Mouse (Mus musculus): ENCODE measurements at regions not wholly inside any gene's neighbourhood (a gene's known extent, or its start where the extent isn't known, plus 50 kb on each side); places are given as distances from the start of the nearest gene placed in this dataset.

GRCm38 (mm10) chr7:134525041-134525440, 139.6 kb upstream of the D7Ertd443e start:
- 90% methylated on average over 1 of the region's 1 CpGs for WGBS
- Histone ChIP-seq H3K27me3 (ENCODE audit: control insufficient read depth, insufficient read depth, low read length) (no peaks in the 10 kb centered on the region), H3K27ac (ENCODE audit: control insufficient read depth, insufficient read depth, low read length) (no peak overlapping the region), H3K4me3 (ENCODE audit: control insufficient read depth, insufficient read depth, low read length) (no peak overlapping the region), H3K36me3 (ENCODE audit: control insufficient read depth, insufficient read depth, low read length) (no peaks in the 10 kb centered on the region), H3K4me1 (replicated peaks; ENCODE audit: control insufficient read depth, insufficient read depth, low read length) (no peaks in the 10 kb centered on the region)
- no peak for TF ChIP-seq POLR2A (IDR thresholded peaks at IDR 0.05; ENCODE audit: control insufficient read depth, extremely low read depth, insufficient read depth, low read length, poor library complexity)
- TF ChIP-seq CTCF (IDR thresholded peaks at IDR 0.05; ENCODE audit: borderline replicate concordance, control insufficient read depth, extremely low read depth, insufficient read depth, low read length, poor library complexity), result no peak
- no peak for DNase-seq

GRCm38 (mm10) chr7:134525461-134525860, 140.0 kb upstream of the D7Ertd443e start:
- Histone ChIP-seq H3K4me1 (replicated peaks; ENCODE audit: control insufficient read depth, insufficient read depth, low read length) (no peaks in the 10 kb centered on the region), H3K36me3 (ENCODE audit: control insufficient read depth, insufficient read depth, low read length) (no peaks in the 10 kb centered on the region), H3K27ac (ENCODE audit: control insufficient read depth, insufficient read depth, low read length) (no peak overlapping the region), H3K27me3 (ENCODE audit: control insufficient read depth, insufficient read depth, low read length) (no peaks in the 10 kb centered on the region), H3K4me3 (ENCODE audit: control insufficient read depth, insufficient read depth, low read length) (no peak overlapping the region)
- no peak for DNase-seq
- WGBS, result 100% methylated on average over 2 of the region's 2 CpGs
- TF ChIP-seq CTCF (IDR thresholded peaks at IDR 0.05; ENCODE audit: borderline replicate concordance, control insufficient read depth, extremely low read depth, insufficient read depth, low read length, poor library complexity) (no peak), POLR2A (IDR thresholded peaks at IDR 0.05; ENCODE audit: control insufficient read depth, extremely low read depth, insufficient read depth, low read length, poor library complexity) (no peak)

- TF ChIP-seq POLR2A (IDR thresholded peaks at IDR 0.05; ENCODE audit: control insufficient read depth, extremely low read depth, insufficient read depth, low read length, poor library complexity) (no peak), CTCF (IDR thresholded peaks at IDR 0.05; ENCODE audit: borderline replicate concordance, control insufficient read depth, extremely low read depth, insufficient read depth, low read length, poor library complexity) (no peak)
- H3K4me3 ChIP-seq (ENCODE audit: control insufficient read depth, insufficient read depth, low read length), result no peak overlapping the region
- no peak overlapping the region for H3K27ac ChIP-seq (ENCODE audit: control insufficient read depth, insufficient read depth, low read length)
- DNase-seq, result no peak
- H3K36me3 ChIP-seq (ENCODE audit: control insufficient read depth, insufficient read depth, low read length), result no peaks in the 10 kb centered on the region
- no peaks in the 10 kb centered on the region for H3K4me1 ChIP-seq (replicated peaks; ENCODE audit: control insufficient read depth, insufficient read depth, low read length)
- WGBS, result 96% methylated on average over 2 of the region's 2 CpGs
- no peaks in the 10 kb centered on the region for H3K27me3 ChIP-seq (ENCODE audit: control insufficient read depth, insufficient read depth, low read length)
Observed at GRCm38 (mm10) chr7:134527351-134527750, 141.9 kb upstream of the D7Ertd443e start.

- H3K27me3 ChIP-seq (ENCODE audit: control insufficient read depth, insufficient read depth, low read length), result no peaks in the 10 kb centered on the region
- no peaks in the 10 kb centered on the region for H3K36me3 ChIP-seq (ENCODE audit: control insufficient read depth, insufficient read depth, low read length)
- H3K27ac ChIP-seq (ENCODE audit: control insufficient read depth, insufficient read depth, low read length), result no peak overlapping the region
- no peak for DNase-seq
- no peaks in the 10 kb centered on the region for H3K4me1 ChIP-seq (replicated peaks; ENCODE audit: control insufficient read depth, insufficient read depth, low read length)
- no peak for TF ChIP-seq CTCF (IDR thresholded peaks at IDR 0.05; ENCODE audit: borderline replicate concordance, control insufficient read depth, extremely low read depth, insufficient read depth, low read length, poor library complexity)
- no peak for TF ChIP-seq POLR2A (IDR thresholded peaks at IDR 0.05; ENCODE audit: control insufficient read depth, extremely low read depth, insufficient read depth, low read length, poor library complexity)
- H3K4me3 ChIP-seq (ENCODE audit: control insufficient read depth, insufficient read depth, low read length), result no peak overlapping the region
- WGBS, result 89% methylated on average over 3 of the region's 3 CpGs
Observed at GRCm38 (mm10) chr7:134528026-134528425, 142.4 kb upstream of the Dock1 start.

GRCm38 (mm10) chr7:134534821-134535220, 135.6 kb upstream of the Dock1 start:
- Histone ChIP-seq H3K27ac (ENCODE audit: control insufficient read depth, insufficient read depth, low read length) (no peak overlapping the region), H3K36me3 (ENCODE audit: control insufficient read depth, insufficient read depth, low read length) (no peaks in the 10 kb centered on the region), H3K4me1 (replicated peaks; ENCODE audit: control insufficient read depth, insufficient read depth, low read length) (no peaks in the 10 kb centered on the region), H3K4me3 (ENCODE audit: control insufficient read depth, insufficient read depth, low read length) (no peak overlapping the region), H3K27me3 (ENCODE audit: control insufficient read depth, insufficient read depth, low read length) (no peaks in the 10 kb centered on the region)
- TF ChIP-seq POLR2A (IDR thresholded peaks at IDR 0.05; ENCODE audit: control insufficient read depth, extremely low read depth, insufficient read depth, low read length, poor library complexity) (no peak), CTCF (IDR thresholded peaks at IDR 0.05; ENCODE audit: borderline replicate concordance, control insufficient read depth, extremely low read depth, insufficient read depth, low read length, poor library complexity) (no peak)
- no peak for DNase-seq
- 87% methylated on average over 4 of the region's 4 CpGs for WGBS

GRCm38 (mm10) chr7:134541699-134542098, 128.8 kb upstream of the Dock1 start:
- Histone ChIP-seq H3K27me3 (ENCODE audit: control insufficient read depth, insufficient read depth, low read length) (no peaks in the 10 kb centered on the region), H3K36me3 (ENCODE audit: control insufficient read depth, insufficient read depth, low read length) (no peaks in the 10 kb centered on the region), H3K27ac (ENCODE audit: control insufficient read depth, insufficient read depth, low read length) (no peak overlapping the region), H3K4me3 (ENCODE audit: control insufficient read depth, insufficient read depth, low read length) (no peak overlapping the region), H3K4me1 (replicated peaks; ENCODE audit: control insufficient read depth, insufficient read depth, low read length) (no peaks in the 10 kb centered on the region)
- 94% methylated on average over 2 of the region's 2 CpGs for WGBS
- TF ChIP-seq POLR2A (IDR thresholded peaks at IDR 0.05; ENCODE audit: control insufficient read depth, extremely low read depth, insufficient read depth, low read length, poor library complexity) (no peak), CTCF (IDR thresholded peaks at IDR 0.05; ENCODE audit: borderline replicate concordance, control insufficient read depth, extremely low read depth, insufficient read depth, low read length, poor library complexity) (no peak)
- no peak for DNase-seq

GRCm38 (mm10) chr7:134546187-134546586, 124.3 kb upstream of the Dock1 start:
- no peaks in the 10 kb centered on the region for H3K36me3 ChIP-seq (ENCODE audit: control insufficient read depth, insufficient read depth, low read length)
- TF ChIP-seq CTCF (IDR thresholded peaks at IDR 0.05; ENCODE audit: borderline replicate concordance, control insufficient read depth, extremely low read depth, insufficient read depth, low read length, poor library complexity) (no peak), POLR2A (IDR thresholded peaks at IDR 0.05; ENCODE audit: control insufficient read depth, extremely low read depth, insufficient read depth, low read length, poor library complexity) (no peak)
- no peak for DNase-seq
- H3K27me3 ChIP-seq (ENCODE audit: control insufficient read depth, insufficient read depth, low read length), result no peaks in the 10 kb centered on the region
- 86% methylated on average over 6 of the region's 6 CpGs for WGBS
- H3K4me1 ChIP-seq (replicated peaks; ENCODE audit: control insufficient read depth, insufficient read depth, low read length), result no peaks in the 10 kb centered on the region
- no peak overlapping the region for H3K4me3 ChIP-seq (ENCODE audit: control insufficient read depth, insufficient read depth, low read length)
- no peak overlapping the region for H3K27ac ChIP-seq (ENCODE audit: control insufficient read depth, insufficient read depth, low read length)
